Mouse (Mus musculus): Measurements from ENCODE around the gene Hey2. TPM values are rescaled to one million over a fixed set of nuclear protein-coding genes. Genes with fewer than 3 reads are reported as not detected.

Hey2 gene
- total and polyA plus RNA-seq, 2 experiments from 2014 or later, result 3.9 to 7.2 TPM

DNA sequence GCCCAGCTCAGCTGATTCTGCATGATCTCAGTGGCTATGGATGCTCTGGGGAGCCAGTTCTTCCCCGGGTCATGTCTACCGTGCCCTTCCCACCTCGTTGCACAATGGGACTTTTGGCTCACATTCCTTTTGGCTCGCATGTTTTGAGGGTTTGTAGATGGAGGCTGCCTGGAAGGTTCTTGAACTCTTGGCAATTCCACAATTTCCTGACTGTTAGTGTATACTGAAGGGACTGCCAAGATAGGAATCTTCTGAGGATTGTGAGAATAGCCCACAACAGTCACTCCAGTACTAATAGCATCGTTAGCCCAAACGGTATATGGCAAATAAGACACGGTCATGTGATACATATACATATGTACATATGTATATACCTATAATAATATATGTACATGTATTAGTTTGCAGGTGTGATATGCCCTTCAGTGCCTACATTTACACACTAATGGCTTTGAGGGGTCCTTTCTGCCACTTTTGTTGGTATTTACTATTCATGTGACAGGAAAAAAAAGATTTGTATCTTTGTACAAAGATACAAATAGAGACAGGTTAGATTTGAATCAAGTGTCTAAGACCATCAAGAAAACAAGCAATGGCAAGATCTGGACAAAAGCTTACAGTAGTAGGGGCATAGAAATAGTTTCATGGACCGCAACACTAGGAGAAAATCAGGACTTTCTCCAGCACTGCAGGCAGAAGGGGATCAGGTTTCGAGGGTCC lies 32.2 kb downstream of the Hey2 start:
- Histone ChIP-seq H3K9ac (replicated peaks; ENCODE audit: low read length) (peak overlapping the region; percentile 40; the same call in 1 of the 2 replicates), H3K4me3 (ENCODE audit: low read length) (peak overlapping the region; percentile 43), H3K9me3 (ENCODE audit: low read length) (no peaks in the 10 kb centered on the region), H3K36me3 (ENCODE audit: insufficient read depth, low read length) (no peaks in the 10 kb centered on the region), H3K27me3 (ENCODE audit: insufficient read depth, low read length) (no peaks in the 10 kb centered on the region), H3K27ac (0 out of 2 replicates have a peak overlapping the region, but pooled peaks have one; percentile 18), H3K4me1 (ENCODE audit: insufficient read depth, low read length) (no peaks in the 10 kb centered on the region), H3K4me2 (ENCODE audit: low read depth, low read length) (peak overlapping the region; percentile 57)
- 21% methylated on average over 9 of the region's 9 CpGs for WGBS
- no peak for TF ChIP-seq CTCF (IDR thresholded peaks at IDR 0.05; ENCODE audit: low read depth)
- DNase-seq (ENCODE audit: low spot score) (peak; percentile 49), ATAC-seq (peak; percentile 58)

DNA sequence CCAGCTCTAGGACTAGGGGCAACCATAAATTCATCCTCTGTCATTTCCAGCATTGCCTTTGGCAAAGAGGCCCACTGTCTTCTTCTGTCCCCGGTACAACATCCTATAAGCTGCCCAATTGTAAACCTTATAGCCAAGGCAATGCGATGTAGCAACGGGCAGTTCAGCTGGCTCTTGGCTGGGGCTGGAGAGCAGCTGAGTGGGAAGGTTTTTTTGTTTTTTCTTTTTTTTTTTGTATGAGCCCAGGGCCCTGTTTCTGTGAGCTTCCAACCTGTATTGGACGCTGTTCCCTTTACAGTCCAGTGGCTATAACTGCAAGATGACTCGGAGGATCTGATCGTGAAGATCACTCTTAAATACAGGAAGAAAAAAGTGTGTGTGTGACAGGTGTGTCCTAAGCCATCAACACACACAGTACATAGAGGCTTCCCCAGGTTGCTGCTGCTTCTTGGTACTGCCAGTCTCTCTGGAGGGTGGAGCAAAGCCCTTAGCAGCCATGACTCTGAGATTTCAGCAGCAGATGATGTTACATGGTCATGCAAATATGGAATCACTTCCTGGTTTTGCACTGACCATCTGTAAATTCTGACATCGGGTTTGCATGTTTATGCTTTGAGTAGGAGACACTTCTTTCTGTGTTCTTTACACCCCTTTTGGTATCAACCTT lies 38.9 kb downstream of the Hey2 start:
- Histone ChIP-seq H3K27ac (peak overlapping the region; percentile 99), H3K4me3 (ENCODE audit: low read length) (peak overlapping the region; percentile 95), H3K27me3 (ENCODE audit: insufficient read depth, low read length) (no peaks in the 10 kb centered on the region), H3K9ac (replicated peaks; ENCODE audit: low read length) (peak overlapping the region; percentile 96), H3K9me3 (ENCODE audit: low read length) (no peaks in the 10 kb centered on the region), H3K4me2 (ENCODE audit: low read depth, low read length) (peak overlapping the region; percentile 63), H3K4me1 (ENCODE audit: insufficient read depth, low read length) (no peaks in the 10 kb centered on the region), H3K36me3 (ENCODE audit: insufficient read depth, low read length) (no peaks in the 10 kb centered on the region)
- TF ChIP-seq CTCF (IDR thresholded peaks at IDR 0.05; ENCODE audit: low read depth), result no peak
- ATAC-seq (peak; percentile 19), DNase-seq (ENCODE audit: low spot score) (peak; percentile 29)
- 21% methylated on average over 7 of the region's 7 CpGs for WGBS

DNA sequence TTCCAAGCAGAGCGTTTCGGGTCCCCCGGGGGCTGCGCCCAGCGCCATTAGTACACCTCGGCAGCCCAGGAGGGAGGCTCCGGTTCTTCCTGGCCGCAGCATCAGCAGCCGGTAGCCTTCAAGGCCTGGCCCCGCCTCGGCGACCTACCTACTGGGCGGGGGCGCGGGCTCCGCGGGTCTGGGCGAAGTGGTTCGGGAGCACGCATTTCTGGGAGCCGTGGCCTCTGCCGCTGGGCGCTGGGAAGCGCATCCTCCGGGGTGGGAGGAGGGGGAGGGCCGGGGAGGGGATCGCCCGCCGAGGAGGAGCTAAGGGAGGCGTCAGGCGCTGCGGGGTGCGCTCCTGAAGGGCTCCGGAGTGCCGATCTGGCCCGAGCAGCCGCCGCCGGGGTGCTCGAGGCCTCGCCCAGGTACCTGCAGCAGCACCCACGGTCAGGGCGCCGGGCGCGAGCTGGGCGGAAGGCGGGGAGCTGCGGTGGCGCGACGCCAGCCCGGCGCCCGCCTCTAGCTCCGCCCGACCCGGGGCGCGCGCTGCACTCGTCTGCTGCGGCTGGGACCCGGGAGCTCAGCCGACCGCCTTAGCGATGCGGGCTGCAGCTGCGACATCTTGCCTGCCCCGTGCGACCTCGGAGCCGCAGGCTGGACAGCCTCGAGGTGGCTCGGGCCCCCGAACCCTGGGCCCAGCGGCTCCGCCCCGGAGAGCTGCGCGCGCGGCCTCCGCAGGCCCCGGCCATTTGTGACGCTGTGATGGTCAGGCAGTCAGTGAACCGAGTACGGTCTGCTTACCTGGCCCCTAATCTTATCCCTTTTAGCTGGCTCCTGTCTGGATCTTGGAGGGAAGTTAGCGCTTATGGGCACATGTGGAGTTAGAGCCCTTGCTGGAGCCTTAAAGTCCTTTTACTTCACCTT lies 39.7 kb downstream of the Hey2 start, which contains the start of gene Ncoa7:
TSS of gene Ncoa7 (minus strand) at position 646 of the 906 bp plus-strand sequence.
- Histone ChIP-seq H3K9ac (replicated peaks; ENCODE audit: low read length) (peak within 1 kb of the TSS; percentile 96), H3K4me2 (ENCODE audit: low read depth, low read length) (peak within 1 kb of the TSS; percentile 63), H3K4me1 (ENCODE audit: insufficient read depth, low read length) (no peaks in the 10 kb centered on the region), H3K27me3 (ENCODE audit: insufficient read depth, low read length) (no peaks in the 10 kb centered on the region), H3K9me3 (ENCODE audit: low read length) (no peaks in the 10 kb centered on the region), H3K36me3 (ENCODE audit: insufficient read depth, low read length) (no peaks in the 10 kb centered on the region), H3K4me3 (ENCODE audit: low read length) (peak within 1 kb of the TSS; percentile 95), H3K27ac (peak within 1 kb of the TSS; percentile 99)
- DNase-seq (ENCODE audit: low spot score) (peak; percentile 86), ATAC-seq (peak; percentile 93)
- no peak for TF ChIP-seq CTCF (IDR thresholded peaks at IDR 0.05; ENCODE audit: low read depth)
- under 1% methylated on average over 87 of the region's 89 CpGs for WGBS

DNA sequence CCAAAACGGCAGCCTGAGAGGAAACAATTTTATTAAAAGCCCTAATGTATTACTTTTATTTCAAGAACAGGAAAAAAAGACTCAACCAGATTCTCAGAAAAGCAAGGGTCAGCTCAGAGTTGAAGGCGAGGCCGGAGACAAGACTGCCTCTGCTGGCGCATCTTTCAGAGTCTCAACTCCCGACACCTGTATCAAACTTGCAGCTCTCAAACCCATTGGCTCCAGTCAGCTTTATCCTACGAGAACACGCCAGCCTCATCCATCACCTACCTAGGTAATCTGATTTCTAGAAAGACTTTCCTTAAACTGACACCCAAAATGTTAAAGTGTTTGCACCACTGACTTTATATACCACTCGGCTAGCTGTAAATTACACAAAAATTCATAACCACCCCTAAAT lies 40.6 kb downstream of the Hey2 start:
- 8% methylated on average over 8 of the region's 8 CpGs for WGBS
- no peaks in the 10 kb centered on the region for H3K27me3 ChIP-seq (ENCODE audit: insufficient read depth, low read length)
- peak; percentile 67 for DNase-seq (ENCODE audit: low spot score)

DNA sequence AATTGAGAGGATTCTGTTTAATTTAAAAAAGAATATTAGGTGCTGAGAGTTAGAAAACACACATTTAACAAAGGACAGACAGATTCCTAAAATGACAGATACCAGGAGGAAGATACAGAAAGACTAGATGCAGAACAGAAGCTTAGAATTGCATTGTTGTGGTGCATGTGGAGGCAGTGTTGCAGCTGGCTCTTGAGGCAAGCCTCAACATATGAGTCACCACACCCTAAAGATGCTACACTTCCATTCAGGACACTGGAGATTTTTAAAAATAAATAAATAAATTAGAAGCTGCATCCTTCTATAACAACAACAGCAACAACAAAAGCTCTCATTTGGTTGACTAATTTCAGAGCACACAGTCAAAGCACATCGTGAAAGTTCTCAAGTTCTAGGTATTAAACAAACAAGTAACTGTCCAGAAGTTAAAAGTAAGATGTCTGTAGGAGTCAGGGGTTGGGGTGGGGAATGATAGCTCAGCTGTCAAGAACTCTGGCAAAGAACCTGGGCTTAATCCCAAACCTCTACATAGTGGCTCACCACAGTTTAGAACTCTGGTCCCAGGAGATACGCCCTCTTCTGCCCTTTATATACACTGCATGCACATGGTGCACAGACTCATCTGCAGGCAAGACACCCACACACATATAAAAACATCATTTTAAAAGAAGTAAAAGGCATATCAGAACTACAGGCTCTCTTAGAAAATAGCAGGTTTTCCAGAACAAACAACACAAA lies 42.7 kb downstream of the Hey2 start:
- Histone ChIP-seq H3K27ac (no peak overlapping the region), H3K36me3 (ENCODE audit: insufficient read depth, low read length) (no peaks in the 10 kb centered on the region), H3K4me1 (ENCODE audit: insufficient read depth, low read length) (no peaks in the 10 kb centered on the region), H3K4me2 (ENCODE audit: low read depth, low read length) (no peak overlapping the region), H3K4me3 (ENCODE audit: low read length) (no peak overlapping the region), H3K27me3 (ENCODE audit: insufficient read depth, low read length) (no peaks in the 10 kb centered on the region), H3K9me3 (ENCODE audit: low read length) (peaks cover 11% of the 10 kb centered on the region), H3K9ac (replicated peaks; ENCODE audit: low read length) (no peak overlapping the region)
- TF ChIP-seq CTCF (IDR thresholded peaks at IDR 0.05; ENCODE audit: low read depth), result no peak
- 93% methylated on average over 2 of the region's 2 CpGs for WGBS
- DNase-seq (ENCODE audit: low spot score) (no peak), ATAC-seq (no peak)

More for the DNA sequence above, 40.6 kb downstream of the Hey2 start:
- no peaks in the 10 kb centered on the region for H3K4me1 ChIP-seq (ENCODE audit: insufficient read depth, low read length)
- no peaks in the 10 kb centered on the region for H3K36me3 ChIP-seq (ENCODE audit: insufficient read depth, low read length)
- peak overlapping the region; percentile 63 for H3K4me2 ChIP-seq (ENCODE audit: low read depth, low read length)
- no peaks in the 10 kb centered on the region for H3K9me3 ChIP-seq (ENCODE audit: low read length)
- peak; percentile 33 for TF ChIP-seq CTCF (IDR thresholded peaks at IDR 0.05; ENCODE audit: low read depth)
- peak overlapping the region; percentile 99 for H3K27ac ChIP-seq
- no peak for ATAC-seq
- peak overlapping the region; percentile 96 for H3K9ac ChIP-seq (replicated peaks; ENCODE audit: low read length)
- peak overlapping the region; percentile 95 for H3K4me3 ChIP-seq (ENCODE audit: low read length)
